Mouse (Mus musculus) olfactory bulb, adult 2 months (tissue): ENCODE measurements around the gene Flt4.

Experiments used
- CTCF ChIP-seq: fragments of 200-500 bp; IDR thresholded peaks from 2 replicates; pipeline ENCODE4 v1.5.1; 2012; ENCODE audit warnings: low read depth, mild to moderate bottlenecking, low read length, moderate library complexity; ENCODE audit not compliant: insufficient read depth
- POLR2A ChIP-seq: fragments of 200-500 bp; IDR thresholded peaks from 2 replicates; pipeline ENCODE4 v1.6.1; 2012; ENCODE audit warnings: mild to moderate bottlenecking, low read depth, low read length, moderate library complexity; ENCODE audit not compliant: insufficient read depth

DNA sequence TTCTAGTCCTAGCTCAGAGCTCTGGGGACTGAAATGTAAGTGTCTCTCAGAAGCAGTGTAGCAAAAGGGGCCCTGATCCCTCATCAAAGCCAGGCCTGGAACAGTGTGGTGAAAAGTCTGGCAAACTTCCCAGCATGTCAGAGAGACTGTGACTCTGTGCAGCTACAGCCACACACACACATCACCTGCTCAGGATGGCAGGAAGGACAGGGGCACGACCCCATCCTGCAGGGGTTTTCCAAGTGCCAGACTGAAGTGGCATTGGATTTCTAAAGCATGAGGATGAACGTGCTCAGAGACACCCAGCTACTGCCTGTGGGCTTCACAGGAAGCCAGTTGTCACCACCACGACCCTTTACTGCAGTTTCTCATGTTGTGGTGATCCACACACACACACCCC lies 3.1 kb downstream of the Flt4 start:
- TF ChIP-seq CTCF = no peak
- TF ChIP-seq POLR2A = no peak
